In the genomic region with DNA sequence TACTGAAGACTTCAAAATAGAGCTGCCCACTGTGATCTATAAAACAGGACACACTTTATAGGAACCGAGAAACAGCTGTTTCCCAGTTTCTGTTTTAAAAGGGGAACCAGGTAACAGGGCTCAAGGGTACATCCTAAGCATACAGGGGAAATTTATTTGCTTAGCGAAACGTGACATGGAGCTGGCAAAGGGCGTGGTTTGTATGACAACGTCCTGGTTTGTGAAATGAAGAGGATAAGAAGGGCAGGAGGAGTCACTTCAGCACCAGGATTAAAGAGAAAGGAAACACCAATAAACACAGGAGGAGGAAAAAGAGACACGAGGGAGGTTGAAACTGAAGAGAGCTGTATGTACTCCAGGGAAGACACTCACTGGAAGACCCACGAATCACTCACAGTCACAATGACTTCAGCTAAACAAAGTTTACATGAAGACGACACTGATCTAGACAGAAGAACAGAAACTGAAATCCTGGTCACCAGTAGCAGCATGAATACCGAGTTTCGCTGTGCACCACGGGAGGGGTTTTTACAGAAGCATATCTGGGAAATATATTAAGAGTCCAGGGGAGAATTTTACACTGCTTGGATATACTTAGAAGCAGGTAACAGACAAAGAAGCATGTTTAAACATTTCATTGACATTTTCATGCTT, we compare ENCODE assay signal across 13 mouse cellular contexts. TPM values are rescaled to one million over a fixed set of nuclear protein-coding genes. Genes with fewer than 3 reads are reported as not detected.
DNase-seq lines count a peak whose midpoint lies in the region; ATAC-seq and TF ChIP-seq lines count a peak whose summit lies in the region.
"Had no signal": no experiment of that assay in that cellular context is flagged by ENCODE, and none has a peak within 500 bp of the region (broad histone marks: within the 10 kb centered on the region; RNA-seq: fewer than 3 reads in every experiment).

No protein-coding gene starts in this region.

- H3K27me3 ChIP-seq in intestine, embryonic 14.5 days (replicated peaks; ENCODE audit: control insufficient read depth, insufficient read depth, low read length): no peaks in the 10 kb centered on the region
- no peaks in the 10 kb centered on the region for H3K27me3 ChIP-seq in myocyte (ENCODE audit: control insufficient read depth, insufficient read depth, insufficient read length)
- H3K27me3 ChIP-seq: embryonic facial prominence, embryonic 12.5 days had no signal

- no peaks in the 10 kb centered on the region for H3K36me3 ChIP-seq in intestine, embryonic 14.5 days (ENCODE audit: control insufficient read depth, insufficient read depth, low read length)
- H3K36me3 ChIP-seq in myocyte (ENCODE audit: control insufficient read depth, insufficient read depth): no peaks in the 10 kb centered on the region
- H3K36me3 ChIP-seq: embryonic facial prominence, embryonic 12.5 days; G1E had no signal

- no peak overlapping the region for H3K4me3 ChIP-seq in intestine, embryonic 14.5 days (ENCODE audit: low read depth, low read length)
- H3K4me3 ChIP-seq in myocyte: no peak overlapping the region
- H3K4me3 ChIP-seq: embryonic facial prominence, embryonic 12.5 days had no signal

- H3K9ac ChIP-seq in intestine, embryonic 14.5 days (ENCODE audit: low read length): no peak overlapping the region
- H3K9ac ChIP-seq: embryonic facial prominence, embryonic 12.5 days had no signal

- H3K27ac ChIP-seq in intestine, embryonic 14.5 days (ENCODE audit: low read depth): peak overlapping the region; percentile 22; the same call in 1 of the 2 replicates
- H3K27ac ChIP-seq: embryonic facial prominence, embryonic 12.5 days had no signal

- no peaks in the 10 kb centered on the region for H3K79me2 ChIP-seq in myocyte (ENCODE audit: control insufficient read depth, insufficient read depth)

- peak; percentile 46 for DNase-seq in kidney, adult 9 months
- no peak for DNase-seq in kidney, postnatal 14 days
- DNase-seq in intestine, embryonic 14.5 days (ENCODE audit: low spot score): no peak
- no peak for DNase-seq in frontal cortex, postnatal 10 days (ENCODE audit: low spot score in 2 of 2)
- DNase-seq in gastrocnemius, postnatal 25 days: no peak
- no peak for DNase-seq in testis, postnatal 10 days (ENCODE audit: low spot score)

- peak; percentile 78 for ATAC-seq in CD4-positive, CD25-positive, alpha-beta regulatory T cell, adult 4 months
- no peak for ATAC-seq in intestine, embryonic 14.5 days (replicated peaks; ENCODE audit: low FRiP score, low TSS enrichment, low read depth)

- no peaks in the 10 kb centered on the region for H3K9me3 ChIP-seq in intestine, embryonic 14.5 days (ENCODE audit: control insufficient read depth, low read length)
- H3K9me3 ChIP-seq: embryonic facial prominence, embryonic 12.5 days; G1E had no signal

- WGBS in intestine, embryonic 14.5 days: 51% methylated on average over 11 of the region's 11 CpGs

- H3ac ChIP-seq in myocyte (ENCODE audit: control insufficient read depth, insufficient read length): no peak overlapping the region

- H3K4me2 ChIP-seq in intestine, embryonic 14.5 days (ENCODE audit: low read length): no peak overlapping the region
- peak overlapping the region; percentile 21 for H3K4me2 ChIP-seq in myocyte (ENCODE audit: low read depth)
- H3K4me2 ChIP-seq: embryonic facial prominence, embryonic 12.5 days had no signal

- TF ChIP-seq POLR2A in myocyte (IDR thresholded peaks at IDR 0.05; ENCODE audit: insufficient read length, low read depth): no peak

- H3K4me1 ChIP-seq in intestine, embryonic 14.5 days (replicated peaks; ENCODE audit: control insufficient read depth, insufficient read depth, low read length): no peaks in the 10 kb centered on the region

TF ChIP-seq in myocyte, 11 proteins besides CTCF, POLR2A, EP300 and RAD21:
- no peak for TF ChIP-seq TCF3 (IDR thresholded peaks at IDR 0.05; ENCODE audit: insufficient read length, low read depth)
- no peak for TF ChIP-seq USF1 (IDR thresholded peaks at IDR 0.05; ENCODE audit: low read depth)
- no peak for TF ChIP-seq TCF12 (IDR thresholded peaks at IDR 0.05; ENCODE audit: insufficient read depth, poor library complexity, severe bottlenecking)
- no peak for TF ChIP-seq REST (IDR thresholded peaks at IDR 0.05; ENCODE audit: insufficient read depth, insufficient read length)
- TF ChIP-seq MAX (IDR thresholded peaks at IDR 0.05; ENCODE audit: low read depth): no peak

RNA-seq across cellular contexts. Expression of gene Filip1l, which starts 16.0 kb away (rescaled TPM):
- polyA plus RNA-seq in CD4-positive, CD25-positive, alpha-beta regulatory T cell, adult 4 months (2017; shearing (Covaris generic)): 10 to 100 TPM; 14.2 to 14.9 TPM
- polyA plus RNA-seq in intestine, embryonic 14.5 days (2014; fragmentation: Nextera tagmentation; extraction: Ambion mirVana): 38.2 and 41.4 TPM in 2 replicates
- polyA plus RNA-seq in myocyte (2012; fragmentation: generic; extraction: Trizol): 12.1 TPM
- total RNA-seq in gastrocnemius, postnatal 25 days (2021): 10 to 100 TPM; 44.0 to 45.9 TPM

RNA-seq across cellular contexts. Expression of gene Tmem30c, which starts 44.2 kb away (rescaled TPM):
- polyA plus RNA-seq in CD4-positive, CD25-positive, alpha-beta regulatory T cell, adult 4 months (2017; shearing (Covaris generic)): not detected
- polyA plus RNA-seq in intestine, embryonic 14.5 days (2014; fragmentation: Nextera tagmentation; extraction: Ambion mirVana): 0.12 TPM in 1 of 2 replicates, not detected in the other
- not detected for polyA plus RNA-seq in myocyte (2012; fragmentation: generic; extraction: Trizol)
- total RNA-seq in gastrocnemius, postnatal 25 days (2021): not detected
- total RNA-seq: heart, adult 18-20 months had no signal
- polyA plus RNA-seq: G1E; kidney, embryonic 16.5 days; neural tube, embryonic 11.5 days had no signal
